In genomic region chr1:36723146-36724056, GRCm38 (mm10) we compare ENCODE assay signal across 12 mouse cellular contexts. TPM values are rescaled to one million over a fixed set of nuclear protein-coding genes. Genes with fewer than 3 reads are reported as not detected.
DNase-seq lines count a peak whose midpoint lies in the region; ATAC-seq and TF ChIP-seq lines count a peak whose summit lies in the region.
"Had no signal": no experiment of that assay in that cellular context is flagged by ENCODE, and none has a peak within 500 bp of the region (broad histone marks: within the 10 kb centered on the region; RNA-seq: fewer than 3 reads in every experiment).

No protein-coding gene starts in this region.

- H3K4me1 ChIP-seq in neural tube, embryonic 13.5 days (replicated peaks): peaks cover 19% of the 10 kb centered on the region
- no peaks in the 10 kb centered on the region for H3K4me1 ChIP-seq in embryonic facial prominence, embryonic 11.5 days (ENCODE audit: control insufficient read depth, insufficient read depth, low read length)
- peaks cover 20% of the 10 kb centered on the region for H3K4me1 ChIP-seq in limb, embryonic 14.5 days (ENCODE audit: control insufficient read depth, insufficient read depth, low read length)
- no peaks in the 10 kb centered on the region for H3K4me1 ChIP-seq in midbrain, embryonic 16.5 days (ENCODE audit: control insufficient read depth, insufficient read depth, low read length)

- 57% methylated on average over 16 of the region's 16 CpGs for WGBS in neural tube, embryonic 13.5 days
- 61% methylated on average over 16 of the region's 16 CpGs for WGBS in embryonic facial prominence, embryonic 11.5 days
- 29% methylated on average over 16 of the region's 16 CpGs for whole genome bisulfite sequencing in limb, embryonic 14.5 days
- WGBS in midbrain, embryonic 16.5 days: 76% methylated on average over 16 of the region's 16 CpGs

- H3K27ac ChIP-seq in neural tube, embryonic 13.5 days (replicated peaks): peak overlapping the region; percentile 62; the same call in 1 of the 2 replicates
- H3K27ac ChIP-seq in embryonic facial prominence, embryonic 11.5 days (replicated peaks; ENCODE audit: low read depth, low read length): no peak overlapping the region
- peak overlapping the region; percentile 11 for H3K27ac ChIP-seq in limb, embryonic 14.5 days (replicated peaks; ENCODE audit: low read depth, low read length)
- no peak overlapping the region for H3K27ac ChIP-seq in midbrain, embryonic 16.5 days (ENCODE audit: low read length)

- no peak overlapping the region for H3K4me3 ChIP-seq in neural tube, embryonic 13.5 days
- no peak overlapping the region for H3K4me3 ChIP-seq in embryonic facial prominence, embryonic 11.5 days (ENCODE audit: low read depth, low read length)
- H3K4me3 ChIP-seq in limb, embryonic 14.5 days (replicated peaks; ENCODE audit: low read length): no peak overlapping the region
- H3K4me3 ChIP-seq in midbrain, embryonic 16.5 days (ENCODE audit: low read depth, low read length): no peak overlapping the region

- peak; percentile 74 for ATAC-seq in neural tube, embryonic 13.5 days (ENCODE audit: low read depth)
- no peak for ATAC-seq in embryonic facial prominence, embryonic 11.5 days (replicated peaks; ENCODE audit: insufficient number of reproducible peaks, low FRiP score, low TSS enrichment, low read depth)
- peak; percentile 82 for ATAC-seq in limb, embryonic 14.5 days (ENCODE audit: low FRiP score, low read depth)
- ATAC-seq in midbrain, embryonic 16.5 days: no peak
- ATAC-seq: hindbrain, embryonic 16.5 days had no signal

- no peak for TF ChIP-seq POLR2A in limb, embryonic 14.5 days (IDR thresholded peaks at IDR 0.05; ENCODE audit: borderline replicate concordance, extremely low read depth, insufficient read depth, insufficient read length)

- no peaks in the 10 kb centered on the region for H3K27me3 ChIP-seq in neural tube, embryonic 13.5 days
- H3K27me3 ChIP-seq in embryonic facial prominence, embryonic 11.5 days (ENCODE audit: control insufficient read depth, insufficient read depth, low read length): no peaks in the 10 kb centered on the region
- no peaks in the 10 kb centered on the region for H3K27me3 ChIP-seq in limb, embryonic 14.5 days (ENCODE audit: control insufficient read depth, insufficient read depth, low read length)
- H3K27me3 ChIP-seq in midbrain, embryonic 16.5 days (ENCODE audit: control insufficient read depth, insufficient read depth, low read depth, low read length): no peaks in the 10 kb centered on the region

- no peak overlapping the region for H3K9ac ChIP-seq in neural tube, embryonic 13.5 days
- H3K9ac ChIP-seq in embryonic facial prominence, embryonic 11.5 days (replicated peaks; ENCODE audit: low read length): peak overlapping the region; percentile 32; the same call in 1 of the 2 replicates
- no peak overlapping the region for H3K9ac ChIP-seq in limb, embryonic 14.5 days (ENCODE audit: low read depth, low read length, severe bottlenecking)
- no peak overlapping the region for H3K9ac ChIP-seq in midbrain, embryonic 16.5 days (ENCODE audit: low read depth, low read length)

- no peak overlapping the region for H3K4me2 ChIP-seq in neural tube, embryonic 13.5 days
- no peak overlapping the region for H3K4me2 ChIP-seq in embryonic facial prominence, embryonic 11.5 days (ENCODE audit: low read depth, low read length)
- H3K4me2 ChIP-seq in limb, embryonic 14.5 days (replicated peaks; ENCODE audit: low read depth, low read length, severe bottlenecking): no peak overlapping the region
- no peak overlapping the region for H3K4me2 ChIP-seq in midbrain, embryonic 16.5 days (ENCODE audit: low read length)

- no peaks in the 10 kb centered on the region for H3K9me3 ChIP-seq in neural tube, embryonic 13.5 days
- no peaks in the 10 kb centered on the region for H3K9me3 ChIP-seq in embryonic facial prominence, embryonic 11.5 days (replicated peaks; ENCODE audit: control insufficient read depth, low read length)
- H3K9me3 ChIP-seq in limb, embryonic 14.5 days (ENCODE audit: control insufficient read depth, low read length): no peaks in the 10 kb centered on the region
- H3K9me3 ChIP-seq in midbrain, embryonic 16.5 days (replicated peaks; ENCODE audit: control insufficient read depth, low read length, poor library complexity, severe bottlenecking): no peaks in the 10 kb centered on the region
- H3K9me3 ChIP-seq: G1E had no signal

- no peaks in the 10 kb centered on the region for H3K36me3 ChIP-seq in neural tube, embryonic 13.5 days
- no peaks in the 10 kb centered on the region for H3K36me3 ChIP-seq in embryonic facial prominence, embryonic 11.5 days (replicated peaks; ENCODE audit: control insufficient read depth, insufficient read depth, low read depth, low read length)
- no peaks in the 10 kb centered on the region for H3K36me3 ChIP-seq in limb, embryonic 14.5 days (ENCODE audit: control insufficient read depth, insufficient read depth, low read length)
- no peaks in the 10 kb centered on the region for H3K36me3 ChIP-seq in midbrain, embryonic 16.5 days (ENCODE audit: control insufficient read depth, insufficient read depth, low read length)
- H3K36me3 ChIP-seq: G1E had no signal

- DNase-seq in neural tube, embryonic 10.5 days (ENCODE audit: extremely low spot score, low spot score): no peak
- peak; percentile 63 for DNase-seq in embryonic facial prominence, embryonic 11.5 days (ENCODE audit: low spot score)
- peak; percentile 54 for DNase-seq in limb, embryonic 14.5 days (ENCODE audit: low spot score)
- no peak for DNase-seq in cerebellum, adult 9-11 months
- no peak for DNase-seq in layer of hippocampus, postnatal 14 days (ENCODE audit: low spot score in 2 of 2)
- DNase-seq: cerebellum, postnatal 14 days; gastrocnemius, postnatal 25 days had no signal

RNA-seq across cellular contexts. Expression of gene Actr1b, which starts 9.2 kb away (rescaled TPM):
- polyA plus RNA-seq in neural tube, embryonic 13.5 days (2015; fragmentation: Nextera tagmentation; extraction: Ambion mirVana): 120 and 126 TPM in 2 replicates
- 90.9 and 99.0 TPM in 2 replicates for polyA plus RNA-seq in embryonic facial prominence, embryonic 11.5 days (2014; fragmentation: Nextera tagmentation; extraction: Ambion mirVana)
- polyA plus RNA-seq in limb, embryonic 14.5 days (2012; rRNA removed): 162 and 189 TPM in 2 replicates
- polyA plus RNA-seq in limb, embryonic 14.5 days (2014; fragmentation: Nextera tagmentation; extraction: Ambion mirVana): 85.7 and 93.1 TPM in 2 replicates
- 92.3 and 106 TPM in 2 replicates for polyA plus RNA-seq in midbrain, embryonic 16.5 days (2015; fragmentation: Nextera tagmentation; extraction: Ambion mirVana)
- 100 to 1,000 TPM; 215 to 223 TPM for total RNA-seq in layer of hippocampus, postnatal 14 days (2021)

RNA-seq across cellular contexts. Expression of gene 4933424G06Rik, which starts 13.5 kb away (rescaled TPM):
- polyA plus RNA-seq in neural tube, embryonic 13.5 days (2015; fragmentation: Nextera tagmentation; extraction: Ambion mirVana): 0.36 and 0.66 TPM in 2 replicates
- 0.31 TPM in 1 of 2 replicates, not detected in the other for polyA plus RNA-seq in embryonic facial prominence, embryonic 11.5 days (2014; fragmentation: Nextera tagmentation; extraction: Ambion mirVana)
- 0.10 TPM in 1 of 2 replicates, not detected in the other for polyA plus RNA-seq in limb, embryonic 14.5 days (2012; rRNA removed)
- polyA plus RNA-seq in limb, embryonic 14.5 days (2014; fragmentation: Nextera tagmentation; extraction: Ambion mirVana): not detected in 2 replicates
- polyA plus RNA-seq in midbrain, embryonic 16.5 days (2015; fragmentation: Nextera tagmentation; extraction: Ambion mirVana): 0.75 and 1.2 TPM in 2 replicates
- under 1 TPM; 0.36 to 0.60 TPM for total RNA-seq in layer of hippocampus, postnatal 14 days (2021)
- polyA plus RNA-seq: G1E had no signal

RNA-seq across cellular contexts. Expression of gene Cox5b, which starts 32.2 kb away (rescaled TPM):
- 697 and 709 TPM in 2 replicates for polyA plus RNA-seq in neural tube, embryonic 13.5 days (2015; fragmentation: Nextera tagmentation; extraction: Ambion mirVana)
- polyA plus RNA-seq in embryonic facial prominence, embryonic 11.5 days (2014; fragmentation: Nextera tagmentation; extraction: Ambion mirVana): 460 and 476 TPM in 2 replicates
- polyA plus RNA-seq in limb, embryonic 14.5 days (2012; rRNA removed): 291 and 342 TPM in 2 replicates
- 544 and 588 TPM in 2 replicates for polyA plus RNA-seq in limb, embryonic 14.5 days (2014; fragmentation: Nextera tagmentation; extraction: Ambion mirVana)
- 577 and 626 TPM in 2 replicates for polyA plus RNA-seq in midbrain, embryonic 16.5 days (2015; fragmentation: Nextera tagmentation; extraction: Ambion mirVana)
- 100 to 1,000 TPM; 770 to 824 TPM for total RNA-seq in layer of hippocampus, postnatal 14 days (2021)

RNA-seq across cellular contexts. Expression of gene Zap70, which starts 38.2 kb away (rescaled TPM):
- 0.63 and 0.87 TPM in 2 replicates for polyA plus RNA-seq in neural tube, embryonic 13.5 days (2015; fragmentation: Nextera tagmentation; extraction: Ambion mirVana)
- 0.15 and 0.18 TPM in 2 replicates for polyA plus RNA-seq in embryonic facial prominence, embryonic 11.5 days (2014; fragmentation: Nextera tagmentation; extraction: Ambion mirVana)
- 0.88 and 1.2 TPM in 2 replicates for polyA plus RNA-seq in limb, embryonic 14.5 days (2012; rRNA removed)
- 0.54 and 0.91 TPM in 2 replicates for polyA plus RNA-seq in limb, embryonic 14.5 days (2014; fragmentation: Nextera tagmentation; extraction: Ambion mirVana)
- polyA plus RNA-seq in midbrain, embryonic 16.5 days (2015; fragmentation: Nextera tagmentation; extraction: Ambion mirVana): 2.0 and 2.6 TPM in 2 replicates
- 1 to 10 TPM; 4.7 TPM for total RNA-seq in layer of hippocampus, postnatal 14 days (2021)
- total RNA-seq: G1E had no signal

RNA-seq across cellular contexts. Expression of gene Fam178b, which starts 40.4 kb away (rescaled TPM):
- polyA plus RNA-seq in neural tube, embryonic 13.5 days (2015; fragmentation: Nextera tagmentation; extraction: Ambion mirVana): 0.24 TPM in 1 of 2 replicates, not detected in the other
- not detected in 2 replicates for polyA plus RNA-seq in embryonic facial prominence, embryonic 11.5 days (2014; fragmentation: Nextera tagmentation; extraction: Ambion mirVana)
- 0.67 and 1.1 TPM in 2 replicates for polyA plus RNA-seq in limb, embryonic 14.5 days (2012; rRNA removed)
- 1.1 and 1.5 TPM in 2 replicates for polyA plus RNA-seq in limb, embryonic 14.5 days (2014; fragmentation: Nextera tagmentation; extraction: Ambion mirVana)
- polyA plus RNA-seq in midbrain, embryonic 16.5 days (2015; fragmentation: Nextera tagmentation; extraction: Ambion mirVana): 0.33 TPM in 1 of 2 replicates, not detected in the other
- under 1 TPM; 0.41 to 0.52 TPM for total RNA-seq in layer of hippocampus, postnatal 14 days (2021)
- total RNA-seq: G1E; left cerebral cortex, postnatal 36 days had no signal
- polyA plus RNA-seq: G1E had no signal

Comparison
In these comparisons a context has a peak if more than half of its experiments do, and no peak if none do; other contexts are left out.
1. ATAC-seq: peak in neural tube, embryonic 13.5 days (single experiment) and limb, embryonic 14.5 days (single experiment); none in embryonic facial prominence, embryonic 11.5 days (single experiment) and midbrain, embryonic 16.5 days (single experiment).
2. H3K27ac ChIP-seq: peak in neural tube, embryonic 13.5 days (single experiment) and limb, embryonic 14.5 days (single experiment); none in embryonic facial prominence, embryonic 11.5 days (single experiment) and midbrain, embryonic 16.5 days (single experiment).
3. DNase-seq: peak in embryonic facial prominence, embryonic 11.5 days (single experiment) and limb, embryonic 14.5 days (single experiment); none in neural tube, embryonic 10.5 days (single experiment), cerebellum, adult 9-11 months (single experiment) and layer of hippocampus, postnatal 14 days (0 of 2).